Mouse (Mus musculus): ENCODE measurements around the gene Plagl1.
"Not testable (repeated sequence)": the region's sequence is repeated elsewhere in the genome, so short reads cannot be mapped to it uniquely, and the experiment has no call there.

Plagl1 gene

GRCm38 (mm10) chr10:13060021-13060668 lies at the start of gene Plagl1:
TSS of gene Plagl1 (plus strand) at chr10:13060504.
- no peak for DNase-seq (ENCODE audit: low spot score in 2 of 2)

GRCm38 (mm10) chr10:13014026-13014425 lies 46.3 kb upstream of the Plagl1 start:
- DNase-seq (ENCODE audit: low spot score in 2 of 2) = no peak

GRCm38 (mm10) chr10:13016573-13016972 lies 43.7 kb upstream of the Plagl1 start:
- no peak for DNase-seq (ENCODE audit: low spot score in 2 of 2)

GRCm38 (mm10) chr10:13018510-13018909 lies 41.8 kb upstream of the Plagl1 start:
- DNase-seq (ENCODE audit: low spot score in 2 of 2) = no peak

- DNase-seq (ENCODE audit: low spot score in 2 of 2) = no peak
Observed at GRCm38 (mm10) chr10:13019026-13019425, 41.3 kb upstream of the Plagl1 start.

GRCm38 (mm10) chr10:13022103-13022502 lies 38.2 kb upstream of the Plagl1 start:
- no peak for DNase-seq (ENCODE audit: low spot score in 2 of 2)

GRCm38 (mm10) chr10:13023985-13024384 lies 36.3 kb upstream of the Plagl1 start:
- not testable (repeated sequence) for DNase-seq (ENCODE audit: low spot score in 2 of 2)

- no peak for DNase-seq (ENCODE audit: low spot score in 2 of 2)
Observed at GRCm38 (mm10) chr10:13027702-13028101, 32.6 kb upstream of the Plagl1 start.

GRCm38 (mm10) chr10:13028215-13028614 lies 32.1 kb upstream of the Plagl1 start:
- no peak for DNase-seq (ENCODE audit: low spot score in 2 of 2)

- DNase-seq (ENCODE audit: low spot score in 2 of 2) = no peak
Observed at GRCm38 (mm10) chr10:13029416-13029815, 30.9 kb upstream of the Plagl1 start.

GRCm38 (mm10) chr10:13035270-13035669 lies 25.0 kb upstream of the Plagl1 start:
- DNase-seq (ENCODE audit: low spot score in 2 of 2) = no peak

GRCm38 (mm10) chr10:13039637-13040174 lies 20.6 kb upstream of the Plagl1 start:
- DNase-seq (ENCODE audit: low spot score in 2 of 2) = no peak

GRCm38 (mm10) chr10:13044659-13045058 lies 15.6 kb upstream of the Plagl1 start:
- no peak for DNase-seq (ENCODE audit: low spot score in 2 of 2)

GRCm38 (mm10) chr10:13047816-13048215 lies 12.5 kb upstream of the Plagl1 start:
- DNase-seq (ENCODE audit: low spot score in 2 of 2) = no peak

- DNase-seq (ENCODE audit: low spot score in 2 of 2) = no peak
Observed at GRCm38 (mm10) chr10:13056863-13057381, 3.4 kb upstream of the Plagl1 start.

- DNase-seq (ENCODE audit: low spot score in 2 of 2) = no peak
Observed at GRCm38 (mm10) chr10:13060821-13061671, 742 bp downstream of the Plagl1 start.

- no peak for DNase-seq (ENCODE audit: low spot score in 2 of 2)
Observed at GRCm38 (mm10) chr10:13062373-13062772, 2.1 kb downstream of the Plagl1 start.

GRCm38 (mm10) chr10:13063457-13063856 lies 3.2 kb downstream of the Plagl1 start:
- DNase-seq (ENCODE audit: low spot score in 2 of 2) = no peak

GRCm38 (mm10) chr10:13065129-13065752 lies 4.9 kb downstream of the Plagl1 start:
- DNase-seq (ENCODE audit: low spot score in 2 of 2) = no peak

GRCm38 (mm10) chr10:13071031-13071430 lies 10.7 kb downstream of the Plagl1 start:
- DNase-seq (ENCODE audit: low spot score in 2 of 2) = no peak

GRCm38 (mm10) chr10:13076807-13077532 lies 16.7 kb downstream of the Plagl1 start:
- DNase-seq (ENCODE audit: low spot score in 2 of 2) = no peak

Measured in urinary bladder, postnatal 4 days (tissue).